Mouse (Mus musculus) colon, adult 2 months (tissue): ENCODE results near the gene Zfp53. TPM values are rescaled to one million over a fixed set of nuclear protein-coding genes. Genes with fewer than 3 reads are reported as not detected.

Experiments used
- polyA plus RNA-seq: library from polyadenylated mRNA; depleted of rRNA; stranded (reverse); fragments of >200 nt; gene quantifications from 2 replicates; pipeline ENCODE4 v1.2.3, GENCODE M21; 2012; rRNA removed

Gene Zfp53
- 2.3 and 3.3 TPM in 2 replicates for polyA plus RNA-seq

DNA sequence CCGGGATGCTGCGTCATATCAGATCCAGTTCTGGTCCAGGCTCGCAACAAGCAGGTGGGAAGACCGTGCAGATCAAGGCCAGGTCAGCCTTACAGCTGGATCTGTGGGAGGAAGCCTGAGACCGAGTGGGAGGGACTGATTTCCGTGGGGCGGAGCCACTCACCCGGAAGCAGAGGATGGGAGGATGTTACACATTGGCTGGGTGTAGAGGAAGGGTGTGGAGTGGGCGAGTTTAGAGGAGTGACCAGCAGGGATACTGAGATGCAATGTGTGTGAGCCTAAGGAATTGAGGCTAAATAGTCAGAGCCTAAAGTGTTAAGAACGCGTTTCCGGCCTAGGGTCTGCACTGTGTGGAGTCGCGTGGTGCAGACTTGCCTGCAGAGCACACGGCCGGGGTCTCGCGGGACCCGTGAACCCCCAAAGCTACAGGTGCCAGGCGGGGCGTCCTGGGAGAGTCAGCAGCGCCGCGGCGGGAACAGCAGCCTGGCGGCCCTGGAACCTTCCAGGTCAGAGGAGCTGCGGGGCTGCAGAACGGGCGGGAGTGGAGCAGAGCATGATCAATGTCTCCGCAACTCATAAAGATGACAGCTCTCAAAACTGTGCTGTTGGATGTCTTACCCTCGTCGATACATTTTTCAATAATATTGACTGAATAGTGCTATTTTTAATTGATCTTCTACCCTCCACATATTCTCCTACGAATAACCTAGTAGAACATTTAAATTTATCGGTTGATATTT lies at the start of gene Zfp53:
Gene Zfp53 (plus strand): TSS at position 239 of the 740 bp plus-strand sequence.

DNA sequence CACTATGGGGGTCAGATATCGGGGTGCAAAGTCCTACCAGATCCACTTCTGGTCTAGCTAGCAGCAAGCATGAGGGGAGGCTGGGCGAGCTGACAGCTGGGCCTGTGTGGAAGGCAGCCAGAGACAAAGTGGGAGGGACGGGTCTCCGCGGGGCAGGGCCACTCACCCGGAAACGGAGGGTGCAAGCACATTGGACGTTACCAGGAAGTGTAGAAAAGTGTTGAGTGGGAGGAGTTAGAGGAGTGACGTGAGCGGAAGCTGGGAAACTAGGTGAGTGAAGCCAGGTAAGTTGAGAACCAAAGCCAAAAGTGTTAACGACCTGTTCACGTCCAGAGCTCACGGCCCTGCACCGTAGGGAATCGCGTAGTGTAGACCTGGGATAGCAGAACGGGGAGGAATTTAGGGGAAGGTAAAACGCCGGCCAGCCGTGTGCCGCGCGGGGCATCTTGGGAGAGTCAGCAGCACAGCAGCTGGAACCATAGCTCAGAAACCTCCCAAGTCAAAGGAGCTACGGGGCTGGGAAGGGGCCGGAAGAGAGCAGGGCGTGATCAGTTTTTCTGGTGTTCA lies 38.6 kb upstream of the Zfp53 start, which contains the start of gene Zfp51:
Gene Zfp51 (plus strand): TSS at position 237 of the 567 bp plus-strand sequence.

DNA sequence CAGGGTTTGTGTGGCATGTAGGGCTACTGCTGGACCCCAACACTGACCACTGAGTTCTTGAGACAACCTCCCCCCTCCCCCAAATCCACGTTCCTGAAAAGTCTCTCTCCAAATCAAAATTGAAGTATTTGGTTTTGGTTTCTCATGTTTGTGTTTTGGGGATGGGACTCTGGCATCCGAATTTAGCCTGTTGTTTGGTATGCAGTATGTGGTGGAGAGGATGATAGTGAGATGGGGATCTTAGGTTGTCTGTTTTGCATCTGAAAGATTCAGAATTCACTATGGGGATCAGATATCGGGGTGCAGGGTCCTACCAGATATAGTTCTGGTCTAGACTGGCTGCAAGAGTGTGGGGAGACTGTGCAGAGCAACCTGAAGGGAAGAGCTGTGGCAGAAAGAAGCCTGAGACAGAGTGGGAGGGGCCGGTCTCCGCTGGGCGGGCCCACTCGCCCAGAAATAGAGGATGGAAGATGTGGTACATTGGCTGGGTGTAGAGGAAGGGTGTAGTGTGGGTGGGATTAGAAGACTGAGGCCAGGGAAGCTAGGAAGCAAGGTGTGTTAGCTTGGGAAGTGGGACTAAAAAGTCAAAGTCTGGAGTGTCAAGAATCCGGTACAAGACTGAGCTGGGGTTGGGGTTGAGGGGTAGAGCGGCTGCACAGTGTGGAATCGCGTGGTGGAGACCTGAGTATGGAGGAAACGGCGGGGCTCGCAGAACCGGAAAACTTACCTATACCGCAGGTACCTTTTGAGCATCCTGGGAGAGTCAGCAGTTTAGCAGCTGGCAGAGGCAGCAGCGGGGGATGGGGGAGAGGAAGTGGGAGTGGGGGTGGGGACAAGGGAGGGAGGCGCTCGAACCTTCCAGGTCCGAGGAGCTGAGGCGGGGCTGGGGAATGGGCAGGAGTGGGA lies 46.6 kb downstream of the Zfp53 start, which contains the start of gene Zfp52:
Gene Zfp52 (plus strand): TSS at position 444 of the 906 bp plus-strand sequence.

Other genes starting within 250 kb of the Zfp53 start
- not detected in 2 replicates for gene Vmn1r235, start 232.6 kb upstream of the Zfp53 start, polyA plus RNA-seq
- not detected in 2 replicates for gene Vmn1r236, start 206.1 kb upstream of the Zfp53 start, polyA plus RNA-seq
- not detected in 2 replicates for gene Vmn1r237, start 177.1 kb upstream of the Zfp53 start, polyA plus RNA-seq
- 0.12 and 0.19 TPM in 2 replicates for gene Zfp677, start 105.2 kb upstream of the Zfp53 start, polyA plus RNA-seq
- gene Zfp54, start 65.8 kb upstream of the Zfp53 start, polyA plus RNA-seq = 0.57 and 1.1 TPM in 2 replicates
- gene Zfp51, start 38.6 kb upstream of the Zfp53 start, polyA plus RNA-seq = 0.41 and 0.42 TPM in 2 replicates
- gene Zfp52, start 46.5 kb downstream of the Zfp53 start, polyA plus RNA-seq = 0.15 and 0.22 TPM in 2 replicates
- 0.88 and 1.2 TPM in 2 replicates for gene Zfp948, start 78.0 kb downstream of the Zfp53 start, polyA plus RNA-seq
- 0.30 and 0.36 TPM in 2 replicates for gene Zfp983, start 161.6 kb downstream of the Zfp53 start, polyA plus RNA-seq
- not detected in 2 replicates for gene Gm10226, start 202.9 kb downstream of the Zfp53 start, polyA plus RNA-seq
- gene Zfp760, start 218.7 kb downstream of the Zfp53 start, polyA plus RNA-seq = 0.27 and 0.32 TPM in 2 replicates
- gene Zfp229, start 241.8 kb downstream of the Zfp53 start, polyA plus RNA-seq = 1.2 and 1.3 TPM in 2 replicates